Comparison of ENCODE assay signal across 36 mouse cellular contexts in the genomic region with DNA sequence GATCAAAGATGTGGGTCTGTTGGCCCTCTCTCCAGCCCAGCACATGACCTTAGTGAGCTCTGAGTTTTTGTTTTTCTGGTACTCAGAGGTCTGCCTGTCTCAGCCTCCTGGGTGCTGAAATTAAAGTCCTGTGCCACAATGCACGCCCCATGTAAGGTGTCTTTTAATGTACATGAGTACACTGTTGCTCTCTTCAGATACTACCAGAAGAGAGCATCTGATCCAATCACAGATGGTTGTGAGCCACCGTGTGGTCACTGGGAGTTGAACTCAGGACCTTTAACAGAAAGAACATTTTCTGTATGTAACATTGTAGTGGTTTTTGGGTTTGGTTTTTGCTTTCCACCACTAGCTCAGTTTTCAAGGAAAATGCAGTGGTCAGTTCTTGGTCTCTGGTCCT. TPM values are rescaled to one million over a fixed set of nuclear protein-coding genes. Genes with fewer than 3 reads are reported as not detected.
DNase-seq lines count a peak whose midpoint lies in the region; ATAC-seq and TF ChIP-seq lines count a peak whose summit lies in the region.
"Had no signal": no experiment of that assay in that cellular context is flagged by ENCODE, and none has a peak within 500 bp of the region (broad histone marks: within the 10 kb centered on the region; RNA-seq: fewer than 3 reads in every experiment).

No protein-coding gene starts in this region.

- no peaks in the 10 kb centered on the region for H3K9me3 ChIP-seq in intestine, postnatal 0 days (ENCODE audit: control insufficient read depth)
- no peaks in the 10 kb centered on the region for H3K9me3 ChIP-seq in intestine, embryonic 16.5 days (ENCODE audit: control insufficient read depth, low read length)
- H3K9me3 ChIP-seq in CH12.LX (replicated peaks; ENCODE audit: low read length) (peaks cover under 1% of the 10 kb centered on the region), MEL (replicated peaks; ENCODE audit: insufficient read depth, low read length) (no peaks in the 10 kb centered on the region)
- H3K9me3 ChIP-seq: hindbrain, embryonic 10.5 days; hindbrain, embryonic 15.5 days; limb, embryonic 10.5 days; limb, embryonic 15.5 days; megakaryocyte, embryonic 14.5 days; neural tube, embryonic 15.5 days had no signal

- in situ Hi-C loops in CH12.LX (cut with MboI; ENCODE audit: low pct_ligation_motif_present, low pct_unique_long_range_greater_than_20kb, low sequenced_read_pairs) = loop anchor here (5.0 kb wide), 1 partner anchor 69 kb away; no protein-coding TSS in a partner anchor

- H3K9ac ChIP-seq in intestine, postnatal 0 days (ENCODE audit: low read depth, low read length) = no peak overlapping the region
- no peak overlapping the region for H3K9ac ChIP-seq in intestine, embryonic 16.5 days (ENCODE audit: low read depth, low read length)
- H3K9ac ChIP-seq in CH12.LX (ENCODE audit: insufficient read depth, low read depth) = peak overlapping the region; percentile 100; the same call in 1 of the 2 replicates
- peak overlapping the region; percentile 92 for H3K9ac ChIP-seq in MEL (ENCODE audit: control insufficient read depth, low read depth, low read length, poor library complexity, severe bottlenecking)
- H3K9ac ChIP-seq: hindbrain, embryonic 15.5 days; limb, embryonic 15.5 days; neural tube, embryonic 15.5 days had no signal

- TF ChIP-seq CTCF in intestine, postnatal 0 days (IDR thresholded peaks at IDR 0.05; ENCODE audit: low read depth) = no peak
- TF ChIP-seq CTCF in CH12.LX (conservative IDR thresholded peaks at IDR 0.05 in 1 of 2, IDR thresholded peaks at IDR 0.05 in 1 of 2; ENCODE audit: low read depth in 2 of 2, low read length in 2 of 2) (no peak; a peak in 1 of 4 replicates), MEL (IDR thresholded peaks at IDR 0.05 in 2 of 3, conservative IDR thresholded peaks at IDR 0.05 in 1 of 3; ENCODE audit: control insufficient read depth in 1 of 3, insufficient read depth in 1 of 3, low read depth in 2 of 3, low read length in 3 of 3, poor library complexity in 1 of 3, severe bottlenecking in 1 of 3) (no peak)

- TF ChIP-seq POLR2A in CH12.LX (IDR thresholded peaks at IDR 0.05; ENCODE audit: low read depth, low read length) = 0 out of 2 replicates have a peak, but pooled peaks have one; percentile 11
- TF ChIP-seq POLR2A in MEL (IDR thresholded peaks at IDR 0.05; ENCODE audit: control insufficient read depth in 1 of 2, insufficient read depth in 1 of 2, low read depth in 1 of 2, low read length in 2 of 2, poor library complexity in 1 of 2) = peak in 1 of 2 experiments; percentile 48; a peak in 1 of 4 replicates

- 0 out of 2 replicates have a peak, but pooled peaks cover 3% of the 10 kb centered on the region for H3K4me1 ChIP-seq in intestine, postnatal 0 days (replicated peaks; ENCODE audit: control insufficient read depth, insufficient read depth, low read length)
- peaks cover 4% of the 10 kb centered on the region; the same call in 1 of the 2 replicates for H3K4me1 ChIP-seq in intestine, embryonic 16.5 days (ENCODE audit: control insufficient read depth, insufficient read depth, low read length)
- peaks cover 5 to 28% of the 10 kb centered on the region in 2 experiments; a peak in 3 of 4 replicates for H3K4me1 ChIP-seq in CH12.LX (ENCODE audit: control insufficient read depth in 1 of 2, insufficient read depth in 2 of 2)
- H3K4me1 ChIP-seq in MEL (ENCODE audit: control insufficient read depth in 1 of 2, insufficient read depth in 2 of 2, low read length in 2 of 2) = peaks cover 0 to 34% of the 10 kb centered on the region in 2 experiments; a peak in 2 of 4 replicates

- no peaks in the 10 kb centered on the region for H3K27me3 ChIP-seq in intestine, postnatal 0 days (replicated peaks; ENCODE audit: control insufficient read depth, insufficient read depth, low read length)
- H3K27me3 ChIP-seq in intestine, embryonic 16.5 days (replicated peaks; ENCODE audit: control insufficient read depth, insufficient read depth, low read length) = no peaks in the 10 kb centered on the region
- H3K27me3 ChIP-seq in CH12.LX (replicated peaks) (peaks cover 13% of the 10 kb centered on the region), MEL (ENCODE audit: control insufficient read depth in 1 of 2, insufficient read depth in 2 of 2, low read length in 2 of 2) (no peaks in the 10 kb centered on the region)
- H3K27me3 ChIP-seq: hindbrain, embryonic 15.5 days had no signal

- WGBS in intestine, postnatal 0 days = 87% methylated on average over 2 of the region's 2 CpGs
- 87% methylated on average over 2 of the region's 2 CpGs for WGBS in intestine, embryonic 16.5 days

- dilution Hi-C loops in CH12.LX (cut with MboI; ENCODE audit: extremely low pct_ligation_motif_present, extremely low pct_unique_long_range_greater_than_20kb, low sequenced_read_pairs) = no loop called here

- no peak overlapping the region for H3K4me2 ChIP-seq in intestine, postnatal 0 days (replicated peaks; ENCODE audit: low read depth)
- no peak overlapping the region for H3K4me2 ChIP-seq in intestine, embryonic 16.5 days (ENCODE audit: low read depth, low read length)
- no peak overlapping the region for H3K4me2 ChIP-seq in CH12.LX (ENCODE audit: insufficient read depth, low read depth, poor library complexity, severe bottlenecking)
- H3K4me2 ChIP-seq: hindbrain, embryonic 15.5 days; limb, embryonic 15.5 days; neural tube, embryonic 15.5 days had no signal

- peaks cover 34% of the 10 kb centered on the region for H3K36me3 ChIP-seq in intestine, postnatal 0 days (ENCODE audit: control insufficient read depth, insufficient read depth)
- H3K36me3 ChIP-seq in intestine, embryonic 16.5 days (ENCODE audit: control insufficient read depth, insufficient read depth, low read length) = peaks cover 26% of the 10 kb centered on the region
- H3K36me3 ChIP-seq in CH12.LX (replicated peaks in 1 of 2; ENCODE audit: control insufficient read depth in 1 of 2, insufficient read depth in 1 of 2, low read length in 1 of 2) (peaks cover 36 to 54% of the 10 kb centered on the region in 2 experiments), MEL (ENCODE audit: control insufficient read depth in 1 of 2, insufficient read depth in 2 of 2, low read length in 2 of 2) (peaks cover 25 to 34% of the 10 kb centered on the region in 2 experiments)

- no peak overlapping the region for H3K4me3 ChIP-seq in intestine, postnatal 0 days (ENCODE audit: low read depth, low read length)
- no peak overlapping the region for H3K4me3 ChIP-seq in intestine, embryonic 16.5 days (ENCODE audit: low read length)
- H3K4me3 ChIP-seq in CH12.LX (replicated peaks in 1 of 3; ENCODE audit: low read depth in 2 of 3, low read length in 2 of 3, poor library complexity in 1 of 3) (peak overlapping the region in 1 of 3 experiments; percentile 92), MEL (ENCODE audit: control insufficient read depth in 1 of 2, insufficient read depth in 1 of 2, low read depth in 2 of 2, low read length in 2 of 2) (peak overlapping the region in 1 of 2 experiments; percentile 13; a peak in 2 of 4 replicates)
- H3K4me3 ChIP-seq: hindbrain, embryonic 15.5 days; limb, embryonic 15.5 days; megakaryocyte, embryonic 14.5 days; neural tube, embryonic 15.5 days had no signal

- DNase-seq in CH12.LX (ENCODE audit: extremely low read depth) (no peak), MEL (ENCODE audit: low read depth, low spot score) (peak; percentile 45)
- DNase-seq in naive thymus-derived CD4-positive, alpha-beta T cell, adult 2 months (ENCODE audit: low read depth) = peak; percentile 23
- DNase-seq in embryo, embryonic 10.5 days (ENCODE audit: low spot score) = no peak
- DNase-seq in gastrocnemius, adult 18-20 months (ENCODE audit: low spot score) = no peak
- DNase-seq: adrenal gland, postnatal 36 days; cerebellum, adult 18-20 months; cerebellum, postnatal 10 days; heart, postnatal 14 days; kidney, adult 9 months; kidney, postnatal 10 days; lung, adult 18-20 months; lung, postnatal 4 days; midbrain, embryonic 14.5 days; retina, postnatal 1 day; right cerebral cortex, postnatal 25 days; thymus, postnatal 14 days had no signal

- H3K27ac ChIP-seq in intestine, postnatal 0 days (ENCODE audit: low read depth, low read length) = 0 out of 2 replicates have a peak overlapping the region, but pooled peaks have one; percentile 21
- no peak overlapping the region for H3K27ac ChIP-seq in intestine, embryonic 16.5 days (ENCODE audit: low read length)
- no peak overlapping the region for H3K27ac ChIP-seq in CH12.LX (ENCODE audit: insufficient read depth, low read depth)
- peak overlapping the region; percentile 34 for H3K27ac ChIP-seq in MEL (ENCODE audit: control insufficient read depth, low read depth, low read length)
- H3K27ac ChIP-seq: hindbrain, embryonic 10.5 days; hindbrain, embryonic 15.5 days; limb, embryonic 10.5 days; limb, embryonic 15.5 days; neural tube, embryonic 15.5 days had no signal

- no peak for ATAC-seq in intestine, postnatal 0 days
- no peak for ATAC-seq in intestine, embryonic 16.5 days
- ATAC-seq: forebrain, embryonic 16.5 days; inflammation-experienced regulatory T-cells, adult 6 months; lung, postnatal 0 days had no signal

- peaks cover 19% of the 10 kb centered on the region for H3K79me2 ChIP-seq in CH12.LX (replicated peaks; ENCODE audit: control insufficient read depth, extremely low read depth, insufficient read depth, poor library complexity, severe bottlenecking)
- peaks cover 22% of the 10 kb centered on the region for H3K79me2 ChIP-seq in MEL (ENCODE audit: control insufficient read depth, insufficient read depth, low read length, poor library complexity)

- TF ChIP-seq EP300 in CH12.LX (IDR thresholded peaks at IDR 0.05; ENCODE audit: low read length) = no peak
- TF ChIP-seq EP300 in MEL (IDR thresholded peaks at IDR 0.05; ENCODE audit: low read depth in 1 of 2, low read length in 2 of 2) = no peak

- TF ChIP-seq RAD21 in CH12.LX (IDR thresholded peaks at IDR 0.05; ENCODE audit: low read depth, low read length) (no peak), MEL (IDR thresholded peaks at IDR 0.05; ENCODE audit: low read depth, low read length) (no peak)

RNA-seq across cellular contexts. Expression of gene Rpl26, which starts 2.4 kb away (rescaled TPM):
- 623 and 626 TPM in 2 replicates for polyA plus RNA-seq in intestine, postnatal 0 days (2015; fragmentation: Nextera tagmentation; extraction: Ambion mirVana)
- polyA plus RNA-seq in intestine, embryonic 16.5 days (2015; fragmentation: Nextera tagmentation; extraction: Ambion mirVana) = 784 and 889 TPM in 2 replicates
- total RNA-seq in CH12.LX (2012; rRNA removed) (6,137 and 6,551 TPM in 2 replicates), CH12.LX (2014; rRNA removed) (6,202 and 6,508 TPM in 2 replicates), MEL (2012; rRNA removed) (5,179 and 5,512 TPM in 2 replicates)
- polyA plus RNA-seq in CH12.LX (2012; ENCODE audit: insufficient read length, low read depth) (3,408 and 4,622 TPM in 2 replicates), MEL (2012; ENCODE audit: insufficient read depth in 1 of 2, insufficient read length in 2 of 2, low read depth in 1 of 2, low replicate concordance in 2 of 2, missing spikeins in 1 of 2) (1,000 to 10,000 TPM in 1 of 2 experiments, not detected in 1; 3,167 TPM)
- total RNA-seq in gastrocnemius, adult 18-20 months (2021) = 100 to 1,000 TPM; 639 to 682 TPM

RNA-seq across cellular contexts. Expression of gene Rnf222, which starts 15.4 kb away (rescaled TPM):
- polyA plus RNA-seq in intestine, postnatal 0 days (2015; fragmentation: Nextera tagmentation; extraction: Ambion mirVana) = 0.04 and 0.13 TPM in 2 replicates
- 0.34 and 0.54 TPM in 2 replicates for polyA plus RNA-seq in intestine, embryonic 16.5 days (2015; fragmentation: Nextera tagmentation; extraction: Ambion mirVana)
- not detected in 2 replicates for total RNA-seq in CH12.LX (2012; rRNA removed)
- total RNA-seq in CH12.LX (2014; rRNA removed) = not detected in 2 replicates
- polyA plus RNA-seq in CH12.LX (2012; ENCODE audit: insufficient read length, low read depth) = not detected in 2 replicates
- total RNA-seq in MEL (2012; rRNA removed) = 0.23 TPM in 2 replicates
- polyA plus RNA-seq in MEL (2012; ENCODE audit: insufficient read depth in 1 of 2, insufficient read length in 2 of 2, low read depth in 1 of 2, low replicate concordance in 2 of 2, missing spikeins in 1 of 2) = under 1 TPM in 1 of 2 experiments, not detected in 1; 0.28 TPM
- total RNA-seq in gastrocnemius, adult 18-20 months (2021) = not detected
- total RNA-seq: adrenal gland, adult 18-20 months; left cerebral cortex, postnatal 10 days; monocyte, adult 5-6 weeks had no signal
- polyA plus RNA-seq: forebrain, embryonic 16.5 days; heart, embryonic 14.5 days; hindbrain, embryonic 15.5 days; inflammation-experienced regulatory T-cells, adult 6 months; large intestine, adult 2 months; midbrain, embryonic 14.5 days; neural tube, embryonic 15.5 days; urinary bladder, adult 2 months had no signal

RNA-seq across cellular contexts. Expression of gene Odf4, which starts 23.1 kb away (rescaled TPM):
- polyA plus RNA-seq in intestine, postnatal 0 days (2015; fragmentation: Nextera tagmentation; extraction: Ambion mirVana) = not detected in 2 replicates
- not detected in 2 replicates for polyA plus RNA-seq in intestine, embryonic 16.5 days (2015; fragmentation: Nextera tagmentation; extraction: Ambion mirVana)
- total RNA-seq in CH12.LX (2012; rRNA removed) (not detected in 2 replicates), CH12.LX (2014; rRNA removed) (not detected in 2 replicates), MEL (2012; rRNA removed) (not detected in 2 replicates)
- polyA plus RNA-seq in CH12.LX (2012; ENCODE audit: insufficient read length, low read depth) (not detected in 2 replicates), MEL (2012; ENCODE audit: insufficient read depth in 1 of 2, insufficient read length in 2 of 2, low read depth in 1 of 2, low replicate concordance in 2 of 2, missing spikeins in 1 of 2) (not detected)
- not detected for total RNA-seq in gastrocnemius, adult 18-20 months (2021)
- total RNA-seq: common myeloid progenitor, adult 5-6 weeks; gastrocnemius, adult 8-10 months; heart, postnatal 14 days; monocyte, adult 5-6 weeks had no signal
- polyA plus RNA-seq: heart, embryonic 14.5 days; hindbrain, embryonic 10.5 days; inflammation-experienced regulatory T-cells, adult 6 months; large intestine, adult 2 months; limb, embryonic 10.5 days; limb, embryonic 15.5 days; lung, postnatal 0 days; urinary bladder, adult 2 months had no signal

RNA-seq across cellular contexts. Expression of gene Ndel1, which starts 32.1 kb away (rescaled TPM):
- 63.6 and 67.6 TPM in 2 replicates for polyA plus RNA-seq in intestine, postnatal 0 days (2015; fragmentation: Nextera tagmentation; extraction: Ambion mirVana)
- polyA plus RNA-seq in intestine, embryonic 16.5 days (2015; fragmentation: Nextera tagmentation; extraction: Ambion mirVana) = 70.4 and 73.6 TPM in 2 replicates
- total RNA-seq in CH12.LX (2012; rRNA removed) (30.3 and 31.1 TPM in 2 replicates), CH12.LX (2014; rRNA removed) (46.9 and 47.0 TPM in 2 replicates), MEL (2012; rRNA removed) (59.6 and 70.7 TPM in 2 replicates)
- polyA plus RNA-seq in CH12.LX (2012; ENCODE audit: insufficient read length, low read depth) (35.2 and 54.4 TPM in 2 replicates), MEL (2012; ENCODE audit: insufficient read depth in 1 of 2, insufficient read length in 2 of 2, low read depth in 1 of 2, low replicate concordance in 2 of 2, missing spikeins in 1 of 2) (10 to 100 TPM; 55.0 to 61.2 TPM)
- 100 to 1,000 TPM in 1 of 2 experiments, 10 to 100 TPM in 1; 78.2 to 106 TPM for total RNA-seq in gastrocnemius, adult 18-20 months (2021)

RNA-seq across cellular contexts. Expression of gene Arhgef15, which starts 53.5 kb away (rescaled TPM):
- 2.6 and 3.4 TPM in 2 replicates for polyA plus RNA-seq in intestine, postnatal 0 days (2015; fragmentation: Nextera tagmentation; extraction: Ambion mirVana)
- 8.3 and 9.0 TPM in 2 replicates for polyA plus RNA-seq in intestine, embryonic 16.5 days (2015; fragmentation: Nextera tagmentation; extraction: Ambion mirVana)
- 0.04 TPM in 1 of 2 replicates, not detected in the other for total RNA-seq in CH12.LX (2012; rRNA removed)
- not detected in 2 replicates for total RNA-seq in CH12.LX (2014; rRNA removed)
- polyA plus RNA-seq in CH12.LX (2012; ENCODE audit: insufficient read length, low read depth) = 0.12 TPM in 1 of 2 replicates, not detected in the other
- 0.23 TPM in 1 of 2 replicates, not detected in the other for total RNA-seq in MEL (2012; rRNA removed)
- under 1 TPM in 1 of 2 experiments, not detected in 1; 0.74 TPM for polyA plus RNA-seq in MEL (2012; ENCODE audit: insufficient read depth in 1 of 2, insufficient read length in 2 of 2, low read depth in 1 of 2, low replicate concordance in 2 of 2, missing spikeins in 1 of 2)
- total RNA-seq in gastrocnemius, adult 18-20 months (2021) = 1 to 10 TPM; 5.8 to 9.7 TPM
- total RNA-seq: monocyte, adult 5-6 weeks had no signal

Comparison
In these comparisons a context has a peak if more than half of its experiments do, and no peak if none do; other contexts are left out.
1. H3K27ac ChIP-seq: peak in intestine, postnatal 0 days (single experiment) and MEL (single experiment); none in intestine, embryonic 16.5 days (single experiment) and CH12.LX (single experiment).
2. H3K9ac ChIP-seq: peak in CH12.LX (single experiment) and MEL (single experiment); none in intestine, postnatal 0 days (single experiment) and intestine, embryonic 16.5 days (single experiment).
3. DNase-seq: peak in MEL (single experiment) and naive thymus-derived CD4-positive, alpha-beta T cell, adult 2 months (single experiment); none in CH12.LX (single experiment), embryo, embryonic 10.5 days (single experiment) and gastrocnemius, adult 18-20 months (single experiment).